Mouse (Mus musculus): ENCODE measurements at regions not wholly inside any gene's neighbourhood (a gene's known extent, or its start where the extent isn't known, plus 50 kb on each side); places are given as distances from the start of the nearest gene placed in this dataset.

DNA sequence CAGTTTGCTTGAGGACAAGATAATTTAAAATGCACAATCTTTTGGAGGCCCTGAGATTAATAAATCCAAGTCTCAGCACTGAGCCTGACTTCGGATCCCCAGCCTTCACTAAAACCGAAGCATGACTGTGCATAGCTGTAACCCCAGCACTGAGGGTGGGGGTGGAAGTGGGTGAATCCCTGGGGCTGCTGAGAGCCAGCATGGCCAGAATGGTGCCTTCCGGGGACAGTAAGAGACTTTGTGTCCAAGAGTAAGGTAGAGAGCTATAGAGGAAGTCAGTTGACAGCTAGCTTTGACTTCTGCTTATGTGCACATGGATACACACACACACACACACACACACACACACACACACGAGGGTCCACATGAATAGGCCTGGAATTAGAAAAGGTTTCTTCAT, 198.3 kb downstream of the Ifng start:
- Histone ChIP-seq H3K27ac (no peak overlapping the region), H3K4me1 (replicated peaks) (peaks cover 16% of the 10 kb centered on the region), H3K27me3 (no peaks in the 10 kb centered on the region), H3K9ac (no peak overlapping the region), H3K4me3 (no peak overlapping the region), H3K4me2 (no peak overlapping the region), H3K36me3 (no peaks in the 10 kb centered on the region), H3K9me3 (no peaks in the 10 kb centered on the region)
- ATAC-seq (ENCODE audit: low FRiP score), result no peak
- 88% methylated on average over 4 of the region's 4 CpGs for WGBS

DNA sequence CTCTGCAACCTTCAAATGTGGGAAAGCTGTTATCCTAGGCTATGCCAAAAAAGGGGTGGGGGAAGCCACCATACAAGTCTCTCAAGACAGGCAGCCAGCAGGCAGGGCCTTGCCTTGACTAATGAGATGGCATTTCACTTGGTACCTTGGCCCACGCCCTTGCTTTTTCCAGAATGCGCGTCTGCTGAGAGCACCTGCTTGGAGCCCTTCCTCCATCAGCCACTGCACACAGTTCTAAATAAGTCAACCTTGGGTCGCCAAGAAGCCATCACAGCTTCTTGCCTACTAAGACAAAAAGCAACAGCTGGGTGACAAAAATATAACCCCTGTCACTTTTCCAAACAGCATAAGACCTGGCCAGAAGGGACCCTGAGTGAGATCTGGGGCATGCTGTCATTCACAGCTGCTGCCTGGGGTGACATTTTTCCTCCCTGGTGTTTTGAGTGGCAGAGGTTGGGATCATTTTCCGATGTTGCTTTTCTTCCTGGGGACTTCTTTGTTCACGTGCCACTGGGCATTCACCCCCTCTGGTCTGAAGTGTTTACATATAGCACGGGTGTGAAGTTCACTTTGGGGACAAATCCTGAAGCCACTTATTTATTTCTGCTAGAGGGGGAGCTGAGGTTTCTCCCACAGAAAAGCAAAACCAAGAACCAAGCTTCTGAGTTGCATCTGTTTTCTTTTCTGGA, 199.4 kb downstream of the Ifng start:
- 41% methylated on average over 7 of the region's 7 CpGs for WGBS

DNA sequence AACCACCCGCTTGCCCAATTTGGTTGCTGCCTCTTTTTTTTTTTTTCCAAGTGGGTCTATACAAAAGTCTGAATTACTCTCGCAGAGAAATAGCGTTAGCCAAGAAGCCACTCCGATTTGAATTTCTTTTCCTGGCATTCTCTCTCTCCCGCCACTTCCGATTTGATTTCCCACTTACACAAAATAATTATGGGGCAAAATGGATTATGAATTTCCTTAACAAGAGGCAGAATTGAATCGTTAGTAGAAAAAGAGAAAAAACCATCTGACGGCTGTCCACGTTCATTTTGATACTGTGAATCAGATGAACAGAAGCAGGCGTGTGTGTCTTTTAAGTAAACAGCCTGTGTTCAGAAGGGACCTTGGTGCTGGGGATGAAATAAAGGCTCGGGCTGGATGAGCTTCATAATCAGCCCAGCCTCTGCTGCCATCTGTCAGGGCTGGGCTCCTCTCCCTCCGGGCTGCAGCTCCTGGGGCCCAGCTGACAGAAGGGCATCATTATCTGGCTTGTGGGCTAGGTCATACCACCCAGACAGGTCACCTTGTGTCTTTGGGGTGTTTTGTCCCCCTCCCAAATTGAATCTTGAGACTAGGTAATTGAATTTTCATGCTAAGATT, 200.1 kb downstream of the Ifng start:
- no peaks in the 10 kb centered on the region for H3K36me3 ChIP-seq
- H3K27ac ChIP-seq, result peak overlapping the region; percentile 70
- peaks cover 16% of the 10 kb centered on the region for H3K4me1 ChIP-seq (replicated peaks)
- H3K4me2 ChIP-seq, result peak overlapping the region; percentile 10; the same call in 1 of the 2 replicates
- H3K4me3 ChIP-seq, result no peak overlapping the region
- H3K9ac ChIP-seq, result peak overlapping the region; percentile 56; the same call in 1 of the 2 replicates
- peak; percentile 69 for ATAC-seq (ENCODE audit: low FRiP score)
- WGBS, result 32% methylated on average over 12 of the region's 12 CpGs
- H3K9me3 ChIP-seq, result no peaks in the 10 kb centered on the region
- H3K27me3 ChIP-seq, result no peaks in the 10 kb centered on the region

More for the DNA sequence above, 199.4 kb downstream of the Ifng start:
- no peaks in the 10 kb centered on the region for H3K27me3 ChIP-seq
- H3K4me1 ChIP-seq (replicated peaks), result peaks cover 16% of the 10 kb centered on the region
- no peaks in the 10 kb centered on the region for H3K9me3 ChIP-seq
- no peaks in the 10 kb centered on the region for H3K36me3 ChIP-seq
- H3K9ac ChIP-seq, result no peak overlapping the region
- H3K4me3 ChIP-seq, result no peak overlapping the region
- peak overlapping the region; percentile 10; the same call in 1 of the 2 replicates for H3K4me2 ChIP-seq
- ATAC-seq (ENCODE audit: low FRiP score), result peak; percentile 57
- H3K27ac ChIP-seq, result peak overlapping the region; percentile 70; the same call in 1 of the 2 replicates

DNA sequence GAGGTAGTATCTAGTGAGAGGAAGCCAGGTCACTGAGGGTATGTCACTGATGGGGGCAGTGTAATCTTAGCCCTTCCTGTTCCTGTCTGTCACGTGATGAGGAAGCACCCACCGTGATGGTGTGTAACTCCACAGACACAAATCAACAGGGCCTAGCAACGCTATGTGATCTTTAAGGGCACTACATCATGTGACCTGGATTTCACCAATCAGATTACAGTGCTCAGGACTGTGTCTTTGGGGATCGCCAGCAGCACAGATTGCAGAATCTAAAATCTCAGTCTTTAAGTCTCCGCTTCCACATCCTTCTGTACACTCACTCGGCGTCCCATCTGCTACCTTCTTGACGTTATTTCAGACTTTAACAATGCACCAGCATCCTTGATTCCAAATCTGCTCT, 202.8 kb downstream of the Ifng start:
- 84% methylated on average over 8 of the region's 8 CpGs for WGBS
- no peak for ATAC-seq (ENCODE audit: low FRiP score)
- H3K4me2 ChIP-seq, result no peak overlapping the region
- H3K9me3 ChIP-seq, result no peaks in the 10 kb centered on the region
- no peak overlapping the region for H3K9ac ChIP-seq
- H3K27me3 ChIP-seq, result no peaks in the 10 kb centered on the region
- no peak overlapping the region for H3K4me3 ChIP-seq
- no peak overlapping the region for H3K27ac ChIP-seq
- H3K4me1 ChIP-seq (replicated peaks), result peaks cover 16% of the 10 kb centered on the region
- no peaks in the 10 kb centered on the region for H3K36me3 ChIP-seq

DNA sequence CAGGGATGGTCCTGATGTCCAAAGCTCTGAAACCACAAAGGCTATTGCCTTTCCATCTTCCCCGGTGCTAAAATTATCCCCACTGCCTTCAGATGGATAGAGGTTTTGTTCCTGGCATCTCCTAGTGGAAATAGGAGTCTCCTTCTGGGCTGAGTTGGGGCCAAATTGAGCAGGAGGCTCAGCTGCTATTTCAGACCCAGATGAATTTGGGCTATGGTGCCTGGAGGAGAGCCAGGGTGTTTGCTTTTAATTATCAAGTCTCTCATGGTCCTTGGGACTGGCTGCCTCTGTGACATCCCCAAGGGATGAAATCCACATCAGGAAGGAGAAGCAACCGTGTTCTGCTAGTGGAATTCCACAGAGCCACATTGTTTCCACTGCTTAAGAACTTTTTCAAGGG, 207.3 kb downstream of the Ifng start:
- H3K4me3 ChIP-seq, result no peak overlapping the region
- no peak overlapping the region for H3K9ac ChIP-seq
- no peaks in the 10 kb centered on the region for H3K9me3 ChIP-seq
- no peak overlapping the region for H3K27ac ChIP-seq
- H3K4me2 ChIP-seq, result no peak overlapping the region
- H3K27me3 ChIP-seq, result no peaks in the 10 kb centered on the region
- ATAC-seq (ENCODE audit: low FRiP score), result no peak
- no peaks in the 10 kb centered on the region for H3K36me3 ChIP-seq
- 55% methylated on average over 2 of the region's 2 CpGs for WGBS
- H3K4me1 ChIP-seq (replicated peaks), result no peaks in the 10 kb centered on the region

DNA sequence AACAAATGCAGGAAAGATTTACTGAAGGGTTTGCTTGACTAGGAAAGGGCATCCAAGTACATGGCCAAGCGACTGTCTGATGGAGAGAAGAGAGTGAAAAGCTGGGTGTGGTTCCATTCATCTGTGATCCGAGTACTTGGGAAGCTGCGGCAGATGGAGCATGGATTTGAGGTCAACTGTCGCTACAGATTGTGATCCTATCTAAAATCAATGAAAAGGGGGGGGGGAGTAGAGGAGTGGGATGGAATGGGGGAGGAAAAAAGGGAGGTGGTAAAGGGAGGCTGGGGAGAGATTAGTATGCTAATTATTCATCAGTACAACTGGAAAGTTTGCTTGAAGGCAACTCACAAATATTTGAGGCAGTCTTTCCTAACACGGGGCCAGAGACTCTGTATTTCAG, 213.4 kb downstream of the Dyrk2 start:
- Histone ChIP-seq H3K27ac (no peak overlapping the region), H3K36me3 (no peaks in the 10 kb centered on the region), H3K4me2 (no peak overlapping the region), H3K27me3 (no peaks in the 10 kb centered on the region), H3K9ac (no peak overlapping the region), H3K9me3 (no peaks in the 10 kb centered on the region), H3K4me1 (replicated peaks) (no peaks in the 10 kb centered on the region), H3K4me3 (no peak overlapping the region)
- WGBS, result 83% methylated on average over 5 of the region's 5 CpGs
- no peak for ATAC-seq (ENCODE audit: low FRiP score)

DNA sequence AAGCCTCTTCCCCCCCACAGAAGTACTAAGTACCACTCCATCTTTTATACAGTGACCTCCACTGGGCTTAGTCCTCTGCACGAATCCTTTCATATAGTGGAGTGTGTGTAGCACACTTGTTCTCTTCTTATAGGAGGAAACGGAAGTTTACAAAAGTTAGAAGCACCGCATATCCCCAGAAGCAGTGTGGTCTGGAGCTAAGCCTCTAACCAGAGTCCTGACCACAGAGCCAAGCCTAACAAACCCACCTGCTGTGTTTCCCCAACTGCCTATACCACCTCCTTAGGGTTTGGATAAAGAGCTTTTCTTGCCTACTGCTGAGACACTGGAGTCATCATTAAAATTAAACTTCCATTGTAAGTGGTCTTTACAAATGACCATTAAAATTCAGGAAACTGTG, 204.0 kb downstream of the Dyrk2 start:
- no peak overlapping the region for H3K4me3 ChIP-seq
- no peaks in the 10 kb centered on the region for H3K27me3 ChIP-seq
- 57% methylated on average over 3 of the region's 3 CpGs for WGBS
- no peak for ATAC-seq (ENCODE audit: low FRiP score)
- no peak overlapping the region for H3K4me2 ChIP-seq
- no peak overlapping the region for H3K9ac ChIP-seq
- no peaks in the 10 kb centered on the region for H3K4me1 ChIP-seq (replicated peaks)
- 0 out of 2 replicates have a peak, but pooled peaks cover under 1% of the 10 kb centered on the region for H3K9me3 ChIP-seq
- no peak overlapping the region for H3K27ac ChIP-seq
- no peaks in the 10 kb centered on the region for H3K36me3 ChIP-seq

DNA sequence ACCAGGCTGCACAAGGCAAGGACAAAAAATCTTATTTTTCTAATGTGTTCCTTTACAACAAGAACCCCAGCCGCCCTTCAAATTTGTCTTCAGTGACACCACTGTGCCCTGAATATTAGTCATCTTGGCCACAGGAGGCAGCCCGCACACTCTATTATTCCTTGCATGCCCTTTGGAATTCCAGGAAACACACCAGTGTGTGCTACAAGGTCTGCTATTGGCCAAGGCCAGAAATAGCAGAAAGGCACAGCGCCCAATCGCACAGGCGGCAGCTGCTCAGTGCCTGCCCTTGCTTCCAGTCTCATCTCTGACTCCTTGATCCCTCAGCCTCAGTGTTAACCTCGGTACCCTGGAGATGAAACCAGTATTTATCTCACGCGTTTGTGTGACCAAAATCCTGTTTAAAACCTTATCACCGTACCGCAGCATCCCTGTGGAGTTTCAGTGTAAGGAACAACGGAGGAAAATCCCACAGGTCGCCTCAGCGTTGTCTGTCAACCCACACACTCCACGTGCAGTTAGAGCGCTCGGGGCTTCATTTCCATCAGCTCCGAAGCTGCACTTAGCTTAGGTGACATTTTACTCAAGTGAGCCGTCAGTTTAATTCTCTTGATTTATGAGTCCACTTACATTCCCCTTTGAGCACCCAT, 194.1 kb downstream of the Dyrk2 start:
- H3K9me3 ChIP-seq, result 0 out of 2 replicates have a peak, but pooled peaks cover 10% of the 10 kb centered on the region
- no peak overlapping the region for H3K9ac ChIP-seq
- H3K27ac ChIP-seq, result no peak overlapping the region
- H3K36me3 ChIP-seq, result no peaks in the 10 kb centered on the region
- 43% methylated on average over 18 of the region's 18 CpGs for WGBS
- peak overlapping the region; percentile 10 for H3K4me3 ChIP-seq
- no peaks in the 10 kb centered on the region for H3K27me3 ChIP-seq
- ATAC-seq (ENCODE audit: low FRiP score), result peak; percentile 85
- H3K4me1 ChIP-seq (replicated peaks), result peaks cover 28% of the 10 kb centered on the region
- peak overlapping the region; percentile 39 for H3K4me2 ChIP-seq

DNA sequence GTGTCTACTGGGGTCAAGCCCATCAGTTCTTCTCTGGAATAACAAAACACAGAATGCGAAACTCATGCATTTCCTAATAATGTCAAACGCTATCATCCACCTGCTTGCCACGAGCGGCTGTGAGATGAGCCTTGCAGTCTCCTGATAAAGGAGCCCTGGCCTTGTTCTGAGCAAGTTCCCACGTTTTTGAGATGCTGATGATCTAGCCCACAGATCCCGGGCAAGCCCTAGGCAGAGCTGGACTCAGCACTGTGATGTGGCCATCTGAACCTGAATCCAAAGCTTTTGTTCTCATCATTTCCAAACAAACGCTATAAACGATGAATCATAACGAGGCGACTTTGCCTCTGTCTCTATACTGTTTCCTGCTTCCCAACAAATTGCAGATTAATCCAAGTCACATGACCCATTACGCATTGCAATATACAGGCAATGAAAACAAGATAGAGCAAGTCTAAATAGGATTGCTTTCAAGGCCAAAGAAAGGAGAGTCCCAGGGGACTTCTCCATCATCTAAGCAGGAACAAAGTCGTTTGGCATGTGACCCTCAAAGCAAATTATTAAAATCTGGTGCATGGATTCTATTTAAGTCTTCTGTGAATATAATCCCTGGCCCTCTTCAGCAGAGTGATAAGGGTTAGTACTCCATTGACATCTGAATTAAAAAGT, 191.1 kb downstream of the Dyrk2 start:
- 57% methylated on average over 12 of the region's 12 CpGs for WGBS
- ATAC-seq (ENCODE audit: low FRiP score), result no peak; the same call in 1 of the 2 replicates
- peak overlapping the region; percentile 20 for H3K27ac ChIP-seq

DNA sequence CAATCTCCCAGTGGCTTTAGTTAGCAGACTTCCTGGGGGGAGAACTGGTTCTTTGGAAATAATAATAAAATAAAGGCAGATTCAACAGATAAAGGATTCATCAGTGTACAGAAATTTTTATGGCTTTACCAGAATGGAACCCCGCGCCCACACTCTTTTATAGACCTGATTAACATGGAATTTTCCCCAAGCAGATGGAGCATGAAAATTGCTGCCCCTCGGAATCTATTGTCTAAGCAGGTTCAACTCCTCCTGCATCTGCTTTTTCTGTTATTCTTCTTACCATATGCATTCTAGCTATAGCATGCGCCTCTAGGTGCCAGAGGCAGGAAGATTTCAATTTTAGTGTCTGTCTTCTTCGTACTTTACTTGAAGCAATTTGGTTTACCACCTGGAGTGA, 190.5 kb downstream of the Dyrk2 start:
- 44% methylated on average over 5 of the region's 5 CpGs for WGBS
- Histone ChIP-seq H3K9me3 (no peaks in the 10 kb centered on the region), H3K27me3 (no peaks in the 10 kb centered on the region), H3K4me1 (replicated peaks) (peaks cover 28% of the 10 kb centered on the region), H3K27ac (no peak overlapping the region; the same call in 1 of the 2 replicates), H3K4me2 (no peak overlapping the region), H3K36me3 (no peaks in the 10 kb centered on the region), H3K9ac (no peak overlapping the region), H3K4me3 (no peak overlapping the region)
- ATAC-seq (ENCODE audit: low FRiP score), result no peak

More for the DNA sequence above, 191.1 kb downstream of the Dyrk2 start:
- Histone ChIP-seq H3K36me3 (no peaks in the 10 kb centered on the region), H3K9ac (no peak overlapping the region), H3K9me3 (no peaks in the 10 kb centered on the region), H3K4me3 (no peak overlapping the region), H3K4me2 (no peak overlapping the region), H3K27me3 (no peaks in the 10 kb centered on the region), H3K4me1 (replicated peaks) (peaks cover 28% of the 10 kb centered on the region)

DNA sequence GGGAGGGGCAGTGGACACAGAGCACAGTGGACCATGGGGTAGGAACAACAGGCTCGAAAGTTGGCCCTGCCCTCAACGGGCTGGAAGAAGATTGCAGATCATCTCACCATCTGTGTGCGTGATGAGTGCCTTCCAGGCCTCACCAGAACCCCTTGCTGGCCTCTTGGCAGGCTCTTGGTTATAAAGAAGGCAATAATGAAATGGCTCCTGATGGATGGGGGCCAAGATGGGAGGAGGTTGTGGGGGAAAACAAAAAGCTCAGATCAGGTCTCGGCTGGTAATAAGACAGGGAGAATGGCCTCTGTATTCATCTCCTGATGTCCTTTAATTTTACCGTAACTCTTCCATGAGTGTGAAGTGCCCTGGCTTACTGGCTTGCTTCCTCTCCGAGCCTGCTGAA, 189.1 kb downstream of the Dyrk2 start:
- WGBS, result 72% methylated on average over 6 of the region's 6 CpGs
- ATAC-seq (ENCODE audit: low FRiP score), result no peak
- Histone ChIP-seq H3K27me3 (no peaks in the 10 kb centered on the region), H3K4me3 (no peak overlapping the region), H3K9me3 (no peaks in the 10 kb centered on the region), H3K27ac (no peak overlapping the region), H3K9ac (no peak overlapping the region), H3K4me2 (no peak overlapping the region), H3K4me1 (replicated peaks) (peaks cover 20% of the 10 kb centered on the region), H3K36me3 (no peaks in the 10 kb centered on the region)

DNA sequence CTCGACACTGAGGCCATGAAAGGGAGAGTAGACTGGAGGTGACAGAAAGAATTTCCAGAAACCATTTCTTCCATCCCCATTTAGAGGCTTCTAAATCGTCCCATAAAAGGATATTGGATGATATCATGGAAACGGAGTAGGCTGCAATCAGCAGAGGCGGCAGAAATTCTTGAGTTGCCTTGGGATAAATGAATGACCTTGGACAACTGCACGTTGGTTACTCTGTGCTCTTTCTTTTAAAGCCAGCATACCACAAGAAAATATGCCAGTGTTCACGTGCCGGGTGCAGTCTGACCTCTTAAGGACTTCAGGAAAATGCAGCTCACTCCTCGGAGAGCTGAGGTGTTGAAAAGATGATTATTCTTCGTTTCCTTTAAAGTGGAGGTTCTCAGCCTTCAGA, 186.7 kb downstream of the Dyrk2 start:
- ATAC-seq (ENCODE audit: low FRiP score), result no peak
- no peaks in the 10 kb centered on the region for H3K27me3 ChIP-seq
- no peaks in the 10 kb centered on the region for H3K9me3 ChIP-seq
- no peak overlapping the region for H3K4me2 ChIP-seq
- no peak overlapping the region for H3K4me3 ChIP-seq
- WGBS, result 87% methylated on average over 9 of the region's 9 CpGs
- H3K9ac ChIP-seq, result no peak overlapping the region
- no peak overlapping the region for H3K27ac ChIP-seq
- H3K4me1 ChIP-seq (replicated peaks), result peaks cover 11% of the 10 kb centered on the region; the same call in 1 of the 2 replicates
- no peaks in the 10 kb centered on the region for H3K36me3 ChIP-seq

Data from hindbrain, embryonic 13.5 days (tissue).